Mouse (Mus musculus) heart, adult 2 months (tissue): ENCODE data around the gene Ugt1a10. TPM values are rescaled to one million over a fixed set of nuclear protein-coding genes. Genes with fewer than 3 reads are reported as not detected.
"Not testable (repeated sequence)": the region's sequence is repeated elsewhere in the genome, so short reads cannot be mapped to it uniquely, and the experiment has no call there.

Experiments
- DNase-seq, 2 experiments: peaks; one replicate each; pipeline ENCODE4 v3.0.0; 2021
- H3K27ac ChIP-seq: fragments of 200-600 bp; 2 replicates; pipeline ENCODE4 v1.8.1; 2022
- H3K27me3 ChIP-seq: fragments of 200-500 bp; 2 replicates; pipeline ENCODE4 v1.6.1; 2012; ENCODE audit warnings: mild to moderate bottlenecking, low read length, inconsistent platforms, mixed read lengths; ENCODE audit not compliant: control insufficient read depth, insufficient read depth
- H3K36me3 ChIP-seq: fragments of 200-500 bp; 2 replicates; pipeline ENCODE4 v1.6.1; 2012; ENCODE audit warnings: low read length, inconsistent platforms; ENCODE audit not compliant: control insufficient read depth, insufficient read depth
- H3K4me1 ChIP-seq: fragments of 200-500 bp; 2 replicates; pipeline ENCODE4 v1.6.1; 2011; ENCODE audit warnings: low read length; ENCODE audit not compliant: control insufficient read depth, insufficient read depth
- H3K4me3 ChIP-seq: fragments of 200-600 bp; 2 replicates; pipeline ENCODE4 v1.8.1; 2022
- H3K79me2 ChIP-seq: fragments of 200-500 bp; replicated peaks from 2 replicates; pipeline ENCODE4 v1.6.1; 2012; ENCODE audit warnings: mild to moderate bottlenecking, inconsistent platforms, low read length, moderate library complexity, mixed read lengths; ENCODE audit not compliant: control insufficient read depth, insufficient read depth
- H3K9ac ChIP-seq: fragments of 200-500 bp; 2 replicates; pipeline ENCODE4 v1.6.1; 2012; ENCODE audit warnings: low read depth, mild to moderate bottlenecking, control low read depth, inconsistent platforms, low read length, mixed read lengths
- CTCF ChIP-seq: fragments of 200-600 bp; IDR thresholded peaks from 2 replicates; pipeline ENCODE4 v1.8.1; 2022; ENCODE audit warnings: antibody characterized with exemption, mild to moderate bottlenecking, moderate library complexity
- EP300 ChIP-seq: fragments of 200-500 bp; IDR thresholded peaks from 2 replicates; pipeline ENCODE4 v1.6.1; 2011; ENCODE audit warnings: low read depth, low read length, control low read depth; ENCODE audit not compliant: insufficient read depth
- POLR2A ChIP-seq: fragments of 200-500 bp; IDR thresholded peaks from 2 replicates; pipeline ENCODE4 v1.6.1; 2011; ENCODE audit warnings: mild to moderate bottlenecking, low read depth, low read length, control low read depth; ENCODE audit not compliant: insufficient read depth
- WGBS: fragments of 180-500 bp; shearing (Covaris S2); methylation state at CpG from one replicate; pipeline ENCODE4 v1.1.7; 2018; 5-methylcytosine and 5-hydroxymethylcytosine counted together
- intact Hi-C: fragments of 180-260 bp; cut with DNase I; formaldehyde crosslinking; loops from one replicate; pipeline ENCODE4 v1.15.1; 2025
- polyA plus RNA-seq: library from polyadenylated mRNA; depleted of rRNA; stranded (reverse); fragments of >200 nt; gene quantifications from 2 replicates; pipeline ENCODE4 v1.2.3, GENCODE M21; 2012
- total RNA-seq, 2 experiments: library from RNA; stranded (reverse); gene quantifications; 2 replicates each; pipeline ENCODE4 v1.2.3; 2021

The Ugt1a10 gene
- total and polyA plus RNA-seq, 3 experiments: not detected

GRCm38 (mm10) chr1:88130223-88130622 is 75.0 kb downstream of the Ugt1a10 start:
- DNase-seq, H3K4me3 ChIP-seq, H3K27ac ChIP-seq, H3K9ac ChIP-seq, H3K79me2 ChIP-seq, H3K4me1 ChIP-seq, intact Hi-C loops, H3K36me3 ChIP-seq, H3K27me3 ChIP-seq: not testable (repeated sequence)
- 82% methylated on average over 1 of the region's 1 CpGs for WGBS

- Histone ChIP-seq H3K27me3 (no peaks in the 10 kb centered on the region), H3K27ac (no peak overlapping the region), H3K36me3 (no peaks in the 10 kb centered on the region), H3K4me1 (peaks cover 2% of the 10 kb centered on the region; the same call in 1 of the 2 replicates), H3K79me2 (no peaks in the 10 kb centered on the region), H3K9ac (no peak overlapping the region), H3K4me3 (no peak overlapping the region)
- WGBS: 37% methylated on average over 3 of the region's 3 CpGs
- intact Hi-C loops: no loop called here
- no peak for TF ChIP-seq POLR2A
- TF ChIP-seq CTCF: no peak
- TF ChIP-seq EP300: no peak
- no peak for DNase-seq
Measured at GRCm38 (mm10) chr1:88133908-88134456, 78.8 kb downstream of the Ugt1a10 start.

GRCm38 (mm10) chr1:88134457-88135011 is 79.3 kb downstream of the Ugt1a10 start, which contains the start of gene Ugt1a6a:
Ugt1a6a (plus strand) TSS chr1:88134809.
- H3K36me3 ChIP-seq, H3K4me3 ChIP-seq, intact Hi-C loops, H3K4me1 ChIP-seq, H3K27me3 ChIP-seq, H3K9ac ChIP-seq, H3K79me2 ChIP-seq, H3K27ac ChIP-seq: not testable (repeated sequence)
- WGBS: 30% methylated on average over 5 of the region's 5 CpGs
- peak; percentile 46 to 54 for DNase-seq

- H3K9ac ChIP-seq, H3K79me2 ChIP-seq, DNase-seq, H3K4me1 ChIP-seq, H3K27ac ChIP-seq, H3K36me3 ChIP-seq, H3K4me3 ChIP-seq, H3K27me3 ChIP-seq, intact Hi-C loops: not testable (repeated sequence)
- 80% methylated on average over 6 of the region's 6 CpGs for WGBS
Measured at GRCm38 (mm10) chr1:88135229-88135904, 80.2 kb downstream of the Ugt1a10 start.

GRCm38 (mm10) chr1:88136646-88137045 is 81.5 kb downstream of the Ugt1a10 start:
- Histone ChIP-seq H3K27me3 (no peaks in the 10 kb centered on the region), H3K9ac (no peak overlapping the region), H3K36me3 (no peaks in the 10 kb centered on the region), H3K4me1 (peaks cover 2% of the 10 kb centered on the region; the same call in 1 of the 2 replicates), H3K27ac (no peak overlapping the region), H3K79me2 (no peaks in the 10 kb centered on the region), H3K4me3 (no peak overlapping the region)
- DNase-seq: no peak
- WGBS: 65% methylated on average over 2 of the region's 2 CpGs
- TF ChIP-seq POLR2A (no peak), CTCF (no peak)
- intact Hi-C loops: no loop called here

- TF ChIP-seq CTCF (no peak), POLR2A (no peak), EP300 (no peak)
- Histone ChIP-seq H3K27me3 (no peaks in the 10 kb centered on the region), H3K4me1 (peaks cover 2% of the 10 kb centered on the region; the same call in 1 of the 2 replicates), H3K9ac (no peak overlapping the region), H3K27ac (no peak overlapping the region), H3K36me3 (no peaks in the 10 kb centered on the region), H3K4me3 (no peak overlapping the region), H3K79me2 (no peaks in the 10 kb centered on the region)
- 85% methylated on average over 3 of the region's 3 CpGs for WGBS
- DNase-seq: no peak
- intact Hi-C loops: no loop called here
Measured at GRCm38 (mm10) chr1:88137264-88137663, 82.1 kb downstream of the Ugt1a10 start.
